Mouse (Mus musculus) right cerebral cortex, postnatal 10 days (tissue): Measurements from ENCODE around the gene Gp9.

ENCODE experiments used
- DNase-seq, 2 experiments: peaks; one replicate each; pipeline ENCODE4 v3.0.0; 2021; ENCODE audit warnings: low spot score in 2 of 2

Gene Gp9

GRCm38 (mm10) chr6:87787108-87787890 lies 9.4 kb downstream of the Gp9 start:
- DNase-seq: no peak

GRCm38 (mm10) chr6:87788266-87788895 lies 10.5 kb downstream of the Gp9 start:
- no peak for DNase-seq

DNA sequence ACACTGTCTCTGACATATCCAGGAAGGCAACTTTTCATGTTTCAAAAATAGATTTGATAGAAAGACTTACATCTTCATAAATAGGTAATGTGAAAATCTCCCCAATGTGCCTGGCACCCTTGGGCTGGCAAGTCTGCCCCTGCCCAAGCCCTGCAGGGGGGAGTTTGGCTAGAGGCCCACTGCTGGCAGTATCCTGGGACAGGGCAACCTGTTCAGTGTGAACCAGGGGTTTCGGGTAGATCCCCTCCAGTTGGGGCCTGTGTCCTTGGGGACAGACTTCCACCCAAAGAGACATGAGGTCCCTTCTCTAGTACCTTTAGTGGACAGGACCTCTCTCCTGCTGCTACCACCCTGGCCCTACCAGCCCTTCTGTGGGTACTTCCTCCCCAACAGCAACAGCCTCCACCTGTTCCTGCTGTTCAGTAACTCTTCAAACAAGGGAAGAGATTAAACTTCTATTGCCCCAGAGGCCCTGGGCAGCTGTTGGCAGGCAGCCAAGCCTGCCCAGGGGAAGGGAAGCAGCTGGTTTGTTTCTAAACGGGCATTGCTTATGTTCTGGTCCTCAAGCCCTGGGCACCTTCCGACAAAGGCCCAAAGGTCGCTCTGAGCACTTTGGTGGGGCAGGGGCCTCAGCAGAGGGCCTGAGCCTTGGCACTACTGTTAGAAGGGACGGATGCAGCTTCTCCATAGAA lies 11.2 kb downstream of the Gp9 start:
- DNase-seq: no peak

DNA sequence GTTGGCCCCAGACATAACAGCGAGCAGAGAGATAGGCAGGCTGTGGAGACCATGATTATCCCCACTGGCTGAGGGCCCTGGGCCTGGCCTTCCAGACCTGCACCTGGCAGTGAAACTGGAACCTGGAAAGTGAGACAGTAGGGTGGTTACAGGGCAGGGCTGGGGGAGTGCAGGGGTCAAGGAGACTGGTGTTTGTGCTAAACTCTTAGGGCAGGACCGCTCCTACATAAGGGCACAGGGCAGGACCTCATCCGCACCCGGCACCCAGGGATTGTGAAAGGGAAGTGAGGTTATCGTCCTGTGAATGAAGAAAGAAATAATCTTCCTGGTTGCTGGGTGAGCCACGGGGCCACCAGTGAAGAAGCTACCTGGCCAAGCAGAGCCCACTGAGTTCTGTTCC lies 11.9 kb downstream of the Gp9 start:
- DNase-seq: no peak

DNA sequence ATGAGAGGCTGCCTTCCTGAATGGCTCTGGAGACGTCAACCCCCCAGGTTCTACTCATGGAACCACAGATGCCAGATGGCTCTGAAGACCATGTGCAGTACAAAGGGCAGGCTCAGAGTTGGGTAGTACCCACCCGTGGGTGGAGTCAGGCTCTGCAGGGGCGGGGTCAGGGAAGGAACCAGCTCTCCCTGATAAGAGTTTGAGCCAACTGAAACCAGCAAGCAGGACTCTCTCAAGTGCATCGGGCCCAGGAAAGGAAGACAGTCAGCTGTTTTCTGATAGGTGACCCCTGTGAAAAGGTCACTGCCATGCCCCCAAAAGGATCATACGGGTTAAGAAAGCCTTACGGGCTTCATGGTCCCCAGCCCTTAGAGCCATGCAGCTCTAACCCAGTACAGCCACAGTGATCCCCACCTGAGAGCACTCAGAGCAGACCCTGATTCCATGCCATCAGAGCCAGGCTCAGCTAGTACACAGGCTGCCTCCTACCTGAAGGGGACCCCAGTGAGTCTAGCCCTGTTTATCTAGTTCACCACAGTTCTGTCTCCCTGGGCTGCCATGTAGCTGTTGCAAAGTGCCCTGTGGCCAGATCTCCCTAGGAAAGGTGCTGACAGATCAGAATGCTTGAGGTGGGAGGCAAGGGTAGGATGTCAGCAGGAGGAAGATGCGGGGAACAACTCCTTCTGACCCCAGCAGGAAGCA lies 13.1 kb downstream of the Gp9 start:
- DNase-seq: no peak

DNA sequence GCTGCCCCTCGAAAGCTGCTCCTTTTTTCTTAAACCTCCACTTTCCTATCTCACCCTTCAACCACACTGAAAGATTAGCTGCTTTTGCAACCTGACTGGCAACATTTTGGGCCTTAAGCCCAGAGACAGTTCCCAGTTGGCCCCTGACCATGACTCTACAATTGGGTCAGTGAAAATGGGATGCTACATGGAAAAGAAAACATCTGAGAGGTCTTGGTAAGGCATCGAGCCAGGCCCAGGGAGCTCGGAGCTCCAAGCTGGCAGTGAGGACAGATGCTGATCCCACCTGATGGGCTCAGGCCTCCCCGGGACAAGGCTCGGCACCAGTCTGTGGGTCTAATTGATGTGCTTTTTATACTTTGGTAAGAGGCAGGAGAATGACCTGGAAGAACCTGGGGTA lies 14.0 kb downstream of the Gp9 start:
- DNase-seq: no peak

GRCm38 (mm10) chr6:87793821-87794510 lies 16.1 kb downstream of the Gp9 start:
- no peak for DNase-seq

GRCm38 (mm10) chr6:87795385-87796150 lies 17.7 kb downstream of the Gp9 start:
- DNase-seq: no peak

- no peak for DNase-seq
Measured at GRCm38 (mm10) chr6:87796251-87796880, 18.5 kb downstream of the Gp9 start.

DNA sequence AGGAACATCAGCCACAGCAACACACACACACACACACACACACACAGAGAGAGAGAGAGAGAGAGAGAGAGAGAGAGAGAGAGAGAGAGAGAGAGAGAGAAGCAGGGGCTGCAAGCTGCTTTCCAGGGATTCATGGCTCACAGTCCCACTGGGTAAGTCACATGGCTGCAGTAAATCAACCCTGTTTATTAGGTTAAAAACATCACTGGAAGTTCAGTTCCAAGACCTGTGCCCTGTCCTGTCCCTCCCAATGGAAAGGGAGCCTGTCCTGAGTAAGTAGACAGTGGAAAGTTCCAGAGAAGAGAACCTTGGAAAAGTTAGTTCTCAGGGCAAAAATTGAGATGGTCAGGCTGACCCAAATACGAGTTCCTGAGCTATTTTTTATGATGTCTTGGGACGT lies 19.4 kb downstream of the Gp9 start:
- no peak for DNase-seq

DNA sequence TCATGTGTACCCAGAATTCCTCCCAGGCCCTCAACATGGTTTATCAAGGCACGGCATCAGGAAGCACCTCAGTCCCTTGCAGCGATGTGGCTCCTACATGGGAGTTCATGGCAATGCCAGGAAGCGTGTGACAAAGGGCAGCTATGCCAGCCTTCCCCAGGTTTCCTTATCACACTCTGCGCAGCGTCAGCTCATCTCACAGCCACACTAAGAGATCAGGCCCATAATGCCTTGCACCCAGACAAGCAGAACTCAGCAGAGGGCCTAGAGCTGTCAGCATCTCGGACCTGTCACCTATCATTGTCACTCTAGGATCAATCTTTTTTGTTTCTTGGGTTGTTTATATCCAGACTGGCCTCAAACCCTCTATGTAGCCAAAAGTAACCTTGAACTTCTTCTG lies 21.7 kb downstream of the Gp9 start:
- DNase-seq: no peak

- no peak for DNase-seq
Measured at GRCm38 (mm10) chr6:87802462-87802861, 24.6 kb downstream of the Gp9 start.

DNA sequence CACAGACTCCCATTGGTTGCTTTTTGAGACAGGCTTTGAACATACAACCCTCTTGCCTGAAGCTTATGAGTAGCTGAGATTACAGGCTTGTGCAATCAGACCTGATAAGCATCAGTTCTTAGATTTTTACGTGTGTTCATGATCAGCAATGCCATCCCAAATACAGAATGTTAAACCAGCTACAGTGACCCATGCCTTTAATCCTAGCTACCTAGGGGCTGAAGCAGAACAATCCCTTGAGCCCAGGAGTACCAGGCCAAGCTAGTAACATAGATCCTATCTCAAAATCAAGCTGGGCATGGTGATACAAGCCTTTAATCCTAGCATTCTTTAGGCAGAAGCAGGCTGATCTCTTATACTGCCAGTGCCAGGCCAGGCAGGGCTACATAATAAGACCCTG lies 26.2 kb downstream of the Gp9 start:
- no peak for DNase-seq

DNA sequence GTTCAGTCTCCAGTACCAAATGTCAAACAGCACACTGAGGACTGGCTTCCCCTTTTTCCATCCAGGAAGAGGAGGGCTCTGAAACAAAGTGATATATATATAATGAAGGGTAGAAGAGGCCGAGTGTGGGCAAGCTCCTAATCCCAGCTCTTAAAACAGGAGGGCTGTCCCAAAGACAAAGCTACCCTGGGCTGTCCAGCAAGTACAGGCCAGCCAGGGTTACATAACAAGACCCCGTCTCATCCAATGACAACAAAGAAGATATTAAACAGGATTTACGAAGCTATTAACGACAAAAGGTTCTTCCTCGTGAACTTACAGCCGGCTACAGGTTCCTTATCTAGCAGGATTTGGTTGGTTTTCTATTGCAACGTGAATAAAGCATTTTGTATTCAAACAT lies 27.0 kb downstream of the Gp9 start:
- DNase-seq: no peak

DNA sequence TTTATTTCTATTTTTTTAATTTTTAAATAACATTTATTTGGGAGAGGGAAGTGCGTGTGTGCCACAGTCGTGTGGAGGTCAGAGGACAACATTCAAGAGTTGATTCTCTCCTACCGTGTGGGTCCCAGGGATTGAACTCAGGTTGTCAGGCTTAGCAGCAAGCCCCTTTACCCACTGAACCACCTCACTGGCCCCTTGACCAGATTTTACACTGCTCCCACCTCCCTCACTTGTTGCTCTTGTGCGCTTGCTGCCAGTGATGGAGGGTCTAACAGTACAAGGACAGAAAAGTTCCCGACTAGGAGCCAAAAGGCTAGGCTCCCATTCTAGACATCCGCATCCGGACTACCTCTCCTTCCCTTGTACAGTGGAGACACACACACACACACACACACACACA lies 27.6 kb downstream of the Gp9 start:
- no peak for DNase-seq

- DNase-seq: no peak
Measured at GRCm38 (mm10) chr6:87806028-87806427, 28.2 kb downstream of the Gp9 start.

GRCm38 (mm10) chr6:87806857-87807256 lies 29.0 kb downstream of the Gp9 start:
- no peak for DNase-seq

GRCm38 (mm10) chr6:87807735-87808440 lies 30.0 kb downstream of the Gp9 start:
- no peak for DNase-seq

- no peak for DNase-seq
Measured at GRCm38 (mm10) chr6:87808521-87808920, 30.6 kb downstream of the Gp9 start.

DNA sequence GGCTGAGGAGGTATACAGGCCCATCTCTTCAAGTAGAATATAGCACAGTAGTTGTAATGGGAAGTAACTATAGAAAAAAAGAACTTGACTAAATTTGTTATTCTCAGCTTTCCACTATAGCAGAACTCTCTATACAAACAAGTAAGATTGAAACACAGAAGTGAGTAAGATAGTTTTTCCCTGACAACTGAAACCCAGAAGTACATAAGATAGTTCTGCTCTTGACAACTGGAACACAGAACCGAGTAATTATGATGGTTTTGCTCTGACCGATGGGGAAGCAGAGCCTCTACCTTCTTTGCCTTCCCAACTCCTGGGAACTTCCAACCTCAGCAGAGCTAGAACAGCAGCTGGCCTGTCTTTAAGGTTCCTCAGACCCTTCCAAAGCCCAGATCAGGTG lies 31.3 kb downstream of the Gp9 start:
- no peak for DNase-seq
